Mouse (Mus musculus) embryonic facial prominence, embryonic 14.5 days (tissue): ENCODE results near the gene Hsd3b2. TPM values are rescaled to one million over a fixed set of nuclear protein-coding genes. Genes with fewer than 3 reads are reported as not detected.
"Not testable (repeated sequence)": the region's sequence is repeated elsewhere in the genome, so short reads cannot be mapped to it uniquely, and the experiment has no call there.

Source experiments
- ATAC-seq: fragments of 200-750 bp; cut with Nextera tagmentation; 2 replicates; pipeline ENCODE4 v1.8.0; 2017; ENCODE audit warnings: low read depth, moderate number of reproducible peaks, moderate TSS enrichment
- DNase-seq: peaks from one replicate; pipeline ENCODE4 v3.0.0-alpha.2; 2015; ENCODE audit warnings: low spot score
- H3K27ac ChIP-seq: fragments of 300-500 bp; sonication (generic); replicated peaks from 2 replicates; pipeline ENCODE4 v1.5.1; 2014; ENCODE audit warnings: low read depth, mild to moderate bottlenecking, low read length, moderate library complexity
- H3K27me3 ChIP-seq: fragments of 300-500 bp; sonication (generic); replicated peaks from 2 replicates; pipeline ENCODE4 v1.6.1; 2014; ENCODE audit warnings: low read length; ENCODE audit not compliant: control insufficient read depth, insufficient read depth
- H3K36me3 ChIP-seq: fragments of 300-500 bp; sonication (generic); 2 replicates; pipeline ENCODE4 v1.6.1; 2014; ENCODE audit warnings: low read length, mixed read lengths; ENCODE audit not compliant: control insufficient read depth, insufficient read depth
- H3K4me1 ChIP-seq: fragments of 300-500 bp; sonication (generic); 2 replicates; pipeline ENCODE4 v1.6.1; 2014; ENCODE audit warnings: antibody characterized with exemption, low read length; ENCODE audit not compliant: control insufficient read depth, insufficient read depth
- H3K4me2 ChIP-seq: fragments of 300-500 bp; sonication (generic); 2 replicates; pipeline ENCODE4 v1.6.1; 2014; ENCODE audit warnings: low read depth, mild to moderate bottlenecking, low read length, moderate library complexity, mixed read lengths
- H3K4me3 ChIP-seq: fragments of 300-500 bp; sonication (generic); 2 replicates; pipeline ENCODE4 v1.5.1; 2014; ENCODE audit warnings: low read depth, mild to moderate bottlenecking, low read length
- H3K9ac ChIP-seq: fragments of 300-500 bp; sonication (generic); 2 replicates; pipeline ENCODE4 v1.6.1; 2014; ENCODE audit warnings: low read depth, mild to moderate bottlenecking, low read length, moderate library complexity, mixed read lengths
- H3K9me3 ChIP-seq: fragments of 300-500 bp; sonication (generic); 2 replicates; pipeline ENCODE4 v1.6.1; 2016; ENCODE audit warnings: low read length; ENCODE audit not compliant: control insufficient read depth
- WGBS: fragments of 180-500 bp; shearing (Covaris S2); extraction: QIAGEN DNeasy Blood & Tissue Kit; methylation state at CpG from one replicate; pipeline ENCODE4 v1.1.7; 2014; 5-methylcytosine and 5-hydroxymethylcytosine counted together
- polyA plus RNA-seq: library from polyadenylated mRNA; unstranded; fragments of >200 nt; fragmentation: Nextera tagmentation; extraction: Ambion mirVana; gene quantifications from 2 replicates; pipeline ENCODE4 v1.2.1, GENCODE M21; 2014

Hsd3b2 gene
- 0.05 TPM in 1 of 2 replicates, not detected in the other for polyA plus RNA-seq

- DNase-seq (no peak), ATAC-seq (no peak)
- WGBS: 61% methylated on average over 1 of the region's 1 CpGs
Measured at GRCm38 (mm10) chr3:98724376-98724775, at the start of gene Hsd3b2. Hsd3b2 (minus strand) TSS chr3:98724543.

GRCm38 (mm10) chr3:98764155-98764554 lies 39.8 kb upstream of the Hsd3b2 start:
- Histone ChIP-seq H3K27me3 (no peaks in the 10 kb centered on the region), H3K36me3 (no peaks in the 10 kb centered on the region), H3K27ac (no peak overlapping the region), H3K4me2 (no peak overlapping the region), H3K9ac (no peak overlapping the region), H3K9me3 (no peaks in the 10 kb centered on the region), H3K4me3 (no peak overlapping the region), H3K4me1 (no peaks in the 10 kb centered on the region)
- DNase-seq (no peak), ATAC-seq (no peak)

More at GRCm38 (mm10) chr3:98724376-98724775, at the start of gene Hsd3b2:
- Histone ChIP-seq H3K4me3 (no peak within 1 kb of the TSS), H3K36me3 (no peaks in the 10 kb centered on the region), H3K4me1 (no peaks in the 10 kb centered on the region), H3K27ac (no peak within 1 kb of the TSS), H3K9ac (no peak within 1 kb of the TSS), H3K27me3 (no peaks in the 10 kb centered on the region), H3K4me2 (no peak within 1 kb of the TSS), H3K9me3 (no peaks in the 10 kb centered on the region)

- 84% methylated on average over 3 of the region's 3 CpGs for WGBS
- no peak overlapping the region for H3K4me3 ChIP-seq
- ATAC-seq (no peak), DNase-seq (no peak)
- no peak overlapping the region for H3K4me2 ChIP-seq
- no peaks in the 10 kb centered on the region for H3K36me3 ChIP-seq
- H3K9me3 ChIP-seq: no peaks in the 10 kb centered on the region
- H3K9ac ChIP-seq: no peak overlapping the region
- H3K27ac ChIP-seq: no peak overlapping the region
- H3K4me1 ChIP-seq: no peaks in the 10 kb centered on the region
- no peaks in the 10 kb centered on the region for H3K27me3 ChIP-seq
Measured at GRCm38 (mm10) chr3:98756836-98757235, 32.5 kb upstream of the Hsd3b2 start.

- no peak overlapping the region for H3K4me2 ChIP-seq
- DNase-seq (no peak), ATAC-seq (no peak)
- H3K9ac ChIP-seq: no peak overlapping the region
- no peak overlapping the region for H3K4me3 ChIP-seq
- no peaks in the 10 kb centered on the region for H3K27me3 ChIP-seq
- 65% methylated on average over 2 of the region's 2 CpGs for WGBS
- no peaks in the 10 kb centered on the region for H3K9me3 ChIP-seq
- no peaks in the 10 kb centered on the region for H3K36me3 ChIP-seq
- no peaks in the 10 kb centered on the region for H3K4me1 ChIP-seq
- H3K27ac ChIP-seq: no peak overlapping the region
Measured at GRCm38 (mm10) chr3:98752171-98752570, 27.8 kb upstream of the Hsd3b2 start.

- H3K4me2 ChIP-seq, H3K27ac ChIP-seq, H3K9ac ChIP-seq, H3K4me1 ChIP-seq, DNase-seq, H3K36me3 ChIP-seq, H3K4me3 ChIP-seq, ATAC-seq, H3K9me3 ChIP-seq, H3K27me3 ChIP-seq: not testable (repeated sequence)
- 38% methylated on average over 1 of the region's 1 CpGs for WGBS
Measured at GRCm38 (mm10) chr3:98741043-98741442, 16.7 kb upstream of the Hsd3b2 start.

- DNase-seq (no peak), ATAC-seq (no peak)
- H3K27me3 ChIP-seq: no peaks in the 10 kb centered on the region
- H3K4me1 ChIP-seq: no peaks in the 10 kb centered on the region
- no peak overlapping the region for H3K4me2 ChIP-seq
- H3K36me3 ChIP-seq: no peaks in the 10 kb centered on the region
- H3K27ac ChIP-seq: no peak overlapping the region
- 51% methylated on average over 4 of the region's 4 CpGs for WGBS
- H3K9ac ChIP-seq: no peak overlapping the region
- H3K9me3 ChIP-seq: no peaks in the 10 kb centered on the region
- H3K4me3 ChIP-seq: no peak overlapping the region
Measured at GRCm38 (mm10) chr3:98734340-98734739, 10.0 kb upstream of the Hsd3b2 start.

- Histone ChIP-seq H3K36me3 (no peaks in the 10 kb centered on the region), H3K4me3 (no peak overlapping the region), H3K4me2 (no peak overlapping the region), H3K27ac (no peak overlapping the region), H3K9me3 (no peaks in the 10 kb centered on the region), H3K9ac (no peak overlapping the region), H3K27me3 (no peaks in the 10 kb centered on the region), H3K4me1 (no peaks in the 10 kb centered on the region)
- DNase-seq (no peak), ATAC-seq (no peak)
- WGBS: 78% methylated on average over 2 of the region's 2 CpGs
Measured at GRCm38 (mm10) chr3:98733724-98734123, 9.4 kb upstream of the Hsd3b2 start.

- no peaks in the 10 kb centered on the region for H3K36me3 ChIP-seq
- ATAC-seq: no peak
- H3K9me3 ChIP-seq: no peaks in the 10 kb centered on the region
- no peak overlapping the region for H3K4me2 ChIP-seq
- no peak overlapping the region for H3K27ac ChIP-seq
- no peaks in the 10 kb centered on the region for H3K27me3 ChIP-seq
- H3K4me3 ChIP-seq: no peak overlapping the region
- no peak for DNase-seq
- no peaks in the 10 kb centered on the region for H3K4me1 ChIP-seq
- no peak overlapping the region for H3K9ac ChIP-seq
- 68% methylated on average over 2 of the region's 2 CpGs for WGBS
Measured at GRCm38 (mm10) chr3:98726281-98726680, 1.9 kb upstream of the Hsd3b2 start.

- H3K4me3 ChIP-seq: no peak overlapping the region
- H3K4me2 ChIP-seq: no peak overlapping the region
- H3K9me3 ChIP-seq: no peaks in the 10 kb centered on the region
- ATAC-seq: no peak
- no peak overlapping the region for H3K9ac ChIP-seq
- no peaks in the 10 kb centered on the region for H3K4me1 ChIP-seq
- DNase-seq: no peak
- H3K36me3 ChIP-seq: no peaks in the 10 kb centered on the region
- H3K27ac ChIP-seq: no peak overlapping the region
- no peaks in the 10 kb centered on the region for H3K27me3 ChIP-seq
Measured at GRCm38 (mm10) chr3:98720740-98721139, 3.6 kb downstream of the Hsd3b2 start.
